Mouse (Mus musculus): Measurements from ENCODE around the gene Treml1. TPM values are rescaled to one million over a fixed set of nuclear protein-coding genes. Genes with fewer than 3 reads are reported as not detected.
"Not testable (repeated sequence)": the region's sequence is repeated elsewhere in the genome, so short reads cannot be mapped to it uniquely, and the experiment has no call there.

Treml1 gene
- polyA plus RNA-seq, 2 experiments, result 0.54 to 0.74 TPM

GRCm38 (mm10) chr17:48346231-48346630 lies 13.5 kb upstream of the Treml1 start, which contains the start of gene Trem2:
Gene Trem2 (plus strand): TSS chr17:48346401.
- Histone ChIP-seq H3K27ac (replicated peaks; ENCODE audit: low read depth, low read length) (no peak within 1 kb of the TSS), H3K27me3 (ENCODE audit: control insufficient read depth, insufficient read depth, low read length) (no peaks in the 10 kb centered on the region), H3K9me3 (ENCODE audit: control insufficient read depth, low read length) (no peaks in the 10 kb centered on the region), H3K9ac (ENCODE audit: low read depth, low read length, severe bottlenecking) (no peak within 1 kb of the TSS), H3K4me2 (replicated peaks; ENCODE audit: low read depth, low read length, severe bottlenecking) (no peak within 1 kb of the TSS), H3K4me3 (replicated peaks; ENCODE audit: low read length) (no peak within 1 kb of the TSS), H3K4me1 (ENCODE audit: control insufficient read depth, insufficient read depth, low read length) (no peaks in the 10 kb centered on the region), H3K36me3 (ENCODE audit: control insufficient read depth, insufficient read depth, low read length) (no peaks in the 10 kb centered on the region)
- ATAC-seq (ENCODE audit: low FRiP score, low read depth), result no peak
- TF ChIP-seq POLR2A (IDR thresholded peaks at IDR 0.05; ENCODE audit: borderline replicate concordance, extremely low read depth, insufficient read depth, insufficient read length), result no peak
- DNase-seq (ENCODE audit: low spot score), result no peak
- 69% methylated on average over 5 of the region's 5 CpGs for WGBS

- Histone ChIP-seq H3K36me3 (ENCODE audit: control insufficient read depth, insufficient read depth, low read length) (no peaks in the 10 kb centered on the region), H3K4me2 (replicated peaks; ENCODE audit: low read depth, low read length, severe bottlenecking) (no peak overlapping the region), H3K27ac (replicated peaks; ENCODE audit: low read depth, low read length) (no peak overlapping the region), H3K4me1 (ENCODE audit: control insufficient read depth, insufficient read depth, low read length) (no peaks in the 10 kb centered on the region), H3K9ac (ENCODE audit: low read depth, low read length, severe bottlenecking) (no peak overlapping the region), H3K27me3 (ENCODE audit: control insufficient read depth, insufficient read depth, low read length) (no peaks in the 10 kb centered on the region), H3K4me3 (replicated peaks; ENCODE audit: low read length) (no peak overlapping the region), H3K9me3 (ENCODE audit: control insufficient read depth, low read length) (no peaks in the 10 kb centered on the region)
- no peak for TF ChIP-seq POLR2A (IDR thresholded peaks at IDR 0.05; ENCODE audit: borderline replicate concordance, extremely low read depth, insufficient read depth, insufficient read length)
- ATAC-seq (ENCODE audit: low FRiP score, low read depth), result no peak
- 59% methylated on average over 4 of the region's 4 CpGs for WGBS
- DNase-seq (ENCODE audit: low spot score), result no peak
Measured at GRCm38 (mm10) chr17:48346834-48347233, 12.9 kb upstream of the Treml1 start.

GRCm38 (mm10) chr17:48347287-48347686 lies 12.4 kb upstream of the Treml1 start:
- H3K4me1 ChIP-seq (ENCODE audit: control insufficient read depth, insufficient read depth, low read length), result no peaks in the 10 kb centered on the region
- no peak overlapping the region for H3K4me2 ChIP-seq (replicated peaks; ENCODE audit: low read depth, low read length, severe bottlenecking)
- H3K27me3 ChIP-seq (ENCODE audit: control insufficient read depth, insufficient read depth, low read length), result no peaks in the 10 kb centered on the region
- no peak overlapping the region for H3K4me3 ChIP-seq (replicated peaks; ENCODE audit: low read length)
- no peak overlapping the region for H3K27ac ChIP-seq (replicated peaks; ENCODE audit: low read depth, low read length)
- H3K36me3 ChIP-seq (ENCODE audit: control insufficient read depth, insufficient read depth, low read length), result no peaks in the 10 kb centered on the region
- DNase-seq (ENCODE audit: low spot score) (no peak), ATAC-seq (ENCODE audit: low FRiP score, low read depth) (no peak)
- no peaks in the 10 kb centered on the region for H3K9me3 ChIP-seq (ENCODE audit: control insufficient read depth, low read length)
- 77% methylated on average over 2 of the region's 2 CpGs for WGBS
- no peak overlapping the region for H3K9ac ChIP-seq (ENCODE audit: low read depth, low read length, severe bottlenecking)
- no peak for TF ChIP-seq POLR2A (IDR thresholded peaks at IDR 0.05; ENCODE audit: borderline replicate concordance, extremely low read depth, insufficient read depth, insufficient read length)

- 72% methylated on average over 5 of the region's 5 CpGs for WGBS
- H3K9ac ChIP-seq (ENCODE audit: low read depth, low read length, severe bottlenecking), result no peak overlapping the region
- no peak overlapping the region for H3K27ac ChIP-seq (replicated peaks; ENCODE audit: low read depth, low read length)
- H3K36me3 ChIP-seq (ENCODE audit: control insufficient read depth, insufficient read depth, low read length), result no peaks in the 10 kb centered on the region
- no peak overlapping the region for H3K4me3 ChIP-seq (replicated peaks; ENCODE audit: low read length)
- no peak for ATAC-seq (ENCODE audit: low FRiP score, low read depth)
- no peaks in the 10 kb centered on the region for H3K9me3 ChIP-seq (ENCODE audit: control insufficient read depth, low read length)
- no peaks in the 10 kb centered on the region for H3K27me3 ChIP-seq (ENCODE audit: control insufficient read depth, insufficient read depth, low read length)
- H3K4me1 ChIP-seq (ENCODE audit: control insufficient read depth, insufficient read depth, low read length), result no peaks in the 10 kb centered on the region
- no peak overlapping the region for H3K4me2 ChIP-seq (replicated peaks; ENCODE audit: low read depth, low read length, severe bottlenecking)
- no peak for DNase-seq (ENCODE audit: low spot score)
- no peak for TF ChIP-seq POLR2A (IDR thresholded peaks at IDR 0.05; ENCODE audit: borderline replicate concordance, extremely low read depth, insufficient read depth, insufficient read length)
Measured at GRCm38 (mm10) chr17:48350681-48351193, 9.0 kb upstream of the Treml1 start.

- not testable (repeated sequence) for H3K4me2 ChIP-seq (replicated peaks; ENCODE audit: low read depth, low read length, severe bottlenecking); H3K9ac ChIP-seq (ENCODE audit: low read depth, low read length, severe bottlenecking); H3K4me1 ChIP-seq (ENCODE audit: control insufficient read depth, insufficient read depth, low read length); H3K9me3 ChIP-seq (ENCODE audit: control insufficient read depth, low read length); H3K36me3 ChIP-seq (ENCODE audit: control insufficient read depth, insufficient read depth, low read length); H3K27ac ChIP-seq (replicated peaks; ENCODE audit: low read depth, low read length); DNase-seq (ENCODE audit: low spot score); H3K27me3 ChIP-seq (ENCODE audit: control insufficient read depth, insufficient read depth, low read length); ATAC-seq (ENCODE audit: low FRiP score, low read depth); H3K4me3 ChIP-seq (replicated peaks; ENCODE audit: low read length)
- 78% methylated on average over 7 of the region's 7 CpGs for WGBS
Measured at GRCm38 (mm10) chr17:48352976-48353375, 6.7 kb upstream of the Treml1 start.

- WGBS, result 84% methylated on average over 3 of the region's 3 CpGs
- no peak overlapping the region for H3K9ac ChIP-seq (ENCODE audit: low read depth, low read length, severe bottlenecking)
- no peak overlapping the region for H3K4me3 ChIP-seq (replicated peaks; ENCODE audit: low read length)
- no peaks in the 10 kb centered on the region for H3K4me1 ChIP-seq (ENCODE audit: control insufficient read depth, insufficient read depth, low read length)
- H3K36me3 ChIP-seq (ENCODE audit: control insufficient read depth, insufficient read depth, low read length), result no peaks in the 10 kb centered on the region
- H3K27ac ChIP-seq (replicated peaks; ENCODE audit: low read depth, low read length), result no peak overlapping the region
- ATAC-seq (ENCODE audit: low FRiP score, low read depth) (no peak), DNase-seq (ENCODE audit: low spot score) (no peak)
- no peaks in the 10 kb centered on the region for H3K9me3 ChIP-seq (ENCODE audit: control insufficient read depth, low read length)
- H3K4me2 ChIP-seq (replicated peaks; ENCODE audit: low read depth, low read length, severe bottlenecking), result no peak overlapping the region
- H3K27me3 ChIP-seq (ENCODE audit: control insufficient read depth, insufficient read depth, low read length), result no peaks in the 10 kb centered on the region
- TF ChIP-seq POLR2A (IDR thresholded peaks at IDR 0.05; ENCODE audit: borderline replicate concordance, extremely low read depth, insufficient read depth, insufficient read length), result no peak
Measured at GRCm38 (mm10) chr17:48355822-48356221, 3.9 kb upstream of the Treml1 start.

Measured in limb, embryonic 14.5 days (tissue).